Mouse (Mus musculus) cerebellum, adult 2 months (tissue): ENCODE measurements around the gene Atf6b. TPM values are rescaled to one million over a fixed set of nuclear protein-coding genes. Genes with fewer than 3 reads are reported as not detected.

Experiments
- DNase-seq, 2 experiments: peaks; one replicate each; pipeline ENCODE4 v3.0.0; 2021
- H3K27ac ChIP-seq: fragments of 200-500 bp; 2 replicates; pipeline ENCODE4 v1.5.1; 2012; ENCODE audit warnings: low read length, control low read depth, inconsistent platforms; ENCODE audit not compliant: insufficient read depth
- H3K27me3 ChIP-seq: fragments of 200-500 bp; 2 replicates; pipeline ENCODE4 v1.6.1; 2012; ENCODE audit warnings: inconsistent platforms, mild to moderate bottlenecking, low read length, moderate library complexity; ENCODE audit not compliant: control insufficient read depth, insufficient read depth
- H3K4me1 ChIP-seq: fragments of 200-500 bp; 2 replicates; pipeline ENCODE4 v1.6.1; 2011; ENCODE audit warnings: low read length; ENCODE audit not compliant: control insufficient read depth, insufficient read depth
- H3K4me3 ChIP-seq: fragments of 200-500 bp; replicated peaks from 2 replicates; pipeline ENCODE3; 2011; ENCODE audit warnings: mild to moderate bottlenecking, low read depth, low read length, control low read depth; ENCODE audit not compliant: insufficient read depth
- CTCF ChIP-seq: fragments of 200-500 bp; IDR thresholded peaks from 2 replicates; pipeline ENCODE4 v1.5.1; 2011; ENCODE audit warnings: low read depth, mild to moderate bottlenecking, control low read depth, low read length, moderate library complexity, borderline replicate concordance; ENCODE audit not compliant: insufficient read depth
- POLR2A ChIP-seq: fragments of 200-500 bp; IDR thresholded peaks from 2 replicates; pipeline ENCODE4 v1.6.1; 2011; ENCODE audit warnings: low read length, control low read depth, borderline replicate concordance; ENCODE audit not compliant: insufficient read depth
- WGBS: fragments of 180-500 bp; shearing (Covaris S2); methylation state at CpG from one replicate; pipeline ENCODE4 v1.1.7; 2018; 5-methylcytosine and 5-hydroxymethylcytosine counted together
- polyA plus RNA-seq: library from polyadenylated mRNA; depleted of rRNA; stranded (reverse); fragments of >200 nt; gene quantifications from 2 replicates; pipeline ENCODE4 v1.2.3, GENCODE M21; 2012

Atf6b gene
- polyA plus RNA-seq, 1 experiment: 61.4 TPM

DNA sequence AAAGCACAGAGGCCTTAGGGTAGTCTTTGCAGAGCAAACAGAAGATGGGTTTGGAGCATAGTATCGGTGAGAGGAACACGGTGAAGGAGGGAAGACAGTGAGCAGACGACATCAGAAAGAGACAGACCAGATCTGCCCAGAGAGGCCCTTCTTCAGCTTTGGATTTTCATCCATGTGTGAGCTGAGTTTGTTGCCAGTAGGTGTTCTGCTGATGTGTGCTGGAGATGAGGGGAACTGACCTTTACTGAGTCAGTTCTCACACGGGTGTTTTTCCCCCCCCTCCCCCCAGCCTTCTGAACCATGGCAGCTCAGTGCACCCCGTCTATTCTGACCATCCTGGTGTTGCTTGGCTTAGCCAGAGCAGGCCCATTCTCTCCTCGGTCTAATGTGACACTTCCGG is 23.3 kb downstream of the Atf6b start, which contains the start of gene Tnxb:
TSS of gene Tnxb (plus strand) at position 301 of the 400 bp plus-strand sequence.
- H3K4me3 ChIP-seq: no peak within 1 kb of the TSS
- TF ChIP-seq POLR2A (no peak), CTCF (no peak)
- no peak within 1 kb of the TSS for H3K27ac ChIP-seq
- DNase-seq: no peak
- WGBS: 68% methylated on average over 7 of the region's 7 CpGs
- H3K4me1 ChIP-seq: no peaks in the 10 kb centered on the region; the same call in 1 of the 2 replicates
- H3K27me3 ChIP-seq: peaks cover 2% of the 10 kb centered on the region; the same call in 1 of the 2 replicates

DNA sequence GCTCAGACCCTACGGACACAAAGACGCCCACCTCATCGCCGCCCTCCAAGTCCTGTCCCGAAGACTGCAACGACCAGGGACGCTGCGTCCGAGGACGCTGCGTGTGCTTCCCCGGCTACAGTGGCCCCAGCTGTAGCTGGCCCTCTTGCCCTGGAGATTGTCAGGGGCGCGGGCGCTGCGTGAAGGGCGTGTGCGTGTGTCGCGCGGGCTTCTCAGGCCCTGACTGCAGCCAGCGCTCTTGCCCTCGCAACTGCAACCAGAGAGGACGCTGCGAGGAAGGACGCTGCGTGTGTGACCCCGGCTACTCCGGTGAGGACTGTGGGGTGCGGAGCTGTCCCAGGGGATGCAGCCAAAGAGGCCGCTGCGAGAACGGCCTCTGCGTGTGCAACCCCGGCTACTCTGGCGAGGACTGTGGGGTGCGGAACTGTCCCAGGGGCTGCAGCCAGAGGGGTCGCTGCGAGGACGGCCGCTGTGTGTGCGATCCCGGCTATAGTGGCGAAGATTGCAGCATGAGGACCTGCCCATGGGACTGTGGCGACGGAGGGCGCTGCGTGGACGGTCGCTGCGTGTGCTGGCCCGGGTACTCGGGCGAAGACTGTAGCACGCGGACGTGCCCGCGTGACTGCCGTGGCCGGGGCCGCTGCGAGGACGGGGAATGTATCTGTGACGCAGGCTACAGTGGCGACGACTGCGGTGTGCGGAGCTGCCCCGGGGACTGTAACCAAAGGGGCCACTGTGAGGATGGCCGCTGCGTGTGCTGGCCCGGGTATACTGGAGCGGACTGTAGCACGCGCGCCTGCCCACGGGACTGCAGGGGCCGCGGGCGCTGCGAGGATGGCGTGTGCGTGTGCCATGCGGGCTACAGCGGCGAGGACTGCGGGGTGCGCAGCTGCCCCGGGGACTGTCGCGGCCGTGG is 24.5 kb downstream of the Atf6b start:
- Histone ChIP-seq H3K4me1 (no peaks in the 10 kb centered on the region; the same call in 1 of the 2 replicates), H3K27me3 (peaks cover 2% of the 10 kb centered on the region; the same call in 1 of the 2 replicates), H3K4me3 (no peak overlapping the region), H3K27ac (no peak overlapping the region)
- TF ChIP-seq CTCF (no peak), POLR2A (no peak)
- no peak for DNase-seq
- 9% methylated on average over 93 of the region's 93 CpGs for WGBS

DNA sequence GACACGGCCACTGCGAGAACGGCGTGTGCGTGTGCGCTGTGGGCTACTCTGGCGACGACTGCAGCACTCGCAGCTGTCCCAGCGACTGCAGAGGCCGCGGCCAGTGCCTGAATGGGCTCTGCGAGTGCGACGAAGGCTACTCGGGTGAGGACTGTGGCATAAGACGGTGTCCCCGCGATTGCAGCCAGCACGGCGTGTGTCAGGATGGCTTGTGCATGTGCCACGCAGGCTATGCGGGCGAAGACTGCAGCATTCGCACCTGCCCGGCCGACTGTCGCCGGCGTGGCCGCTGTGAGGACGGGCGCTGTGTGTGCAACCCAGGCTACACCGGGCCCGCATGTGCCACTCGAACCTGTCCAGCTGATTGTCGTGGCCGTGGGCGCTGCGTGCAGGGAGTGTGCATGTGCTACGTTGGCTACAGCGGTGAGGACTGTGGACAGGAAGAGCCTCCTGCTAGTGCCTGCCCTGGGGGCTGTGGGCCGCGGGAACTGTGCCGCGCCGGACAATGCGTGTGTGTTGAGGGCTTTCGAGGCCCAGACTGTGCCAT is 25.4 kb downstream of the Atf6b start:
- no peak for DNase-seq
- Histone ChIP-seq H3K27me3 (peaks cover 2% of the 10 kb centered on the region; the same call in 1 of the 2 replicates), H3K4me1 (no peaks in the 10 kb centered on the region; the same call in 1 of the 2 replicates), H3K4me3 (no peak overlapping the region), H3K27ac (no peak overlapping the region)
- TF ChIP-seq CTCF (no peak), POLR2A (no peak)
- WGBS: 28% methylated on average over 49 of the region's 49 CpGs

DNA sequence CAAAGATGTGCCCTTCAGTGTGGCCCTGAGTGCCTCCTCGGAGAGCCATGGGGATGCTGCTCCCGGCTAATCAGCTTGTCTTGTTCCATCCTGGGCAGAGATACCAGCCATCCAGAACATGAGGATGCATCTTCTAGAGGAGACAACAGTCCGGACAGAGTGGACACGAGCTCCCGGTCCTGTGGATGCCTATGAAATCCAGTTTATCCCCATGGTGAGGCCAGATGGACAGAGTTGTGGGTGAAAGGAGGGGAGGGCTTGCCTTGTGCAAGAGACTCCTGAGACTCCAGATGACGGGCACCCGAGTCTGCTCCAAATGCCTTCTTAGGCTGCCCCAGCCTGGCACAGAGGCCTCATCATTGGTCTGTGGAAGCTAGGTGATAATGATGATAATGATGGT is 26.2 kb downstream of the Atf6b start:
- no peak for TF ChIP-seq POLR2A
- no peak for TF ChIP-seq CTCF
- peaks cover 2% of the 10 kb centered on the region; the same call in 1 of the 2 replicates for H3K27me3 ChIP-seq
- 53% methylated on average over 7 of the region's 7 CpGs for WGBS

DNA sequence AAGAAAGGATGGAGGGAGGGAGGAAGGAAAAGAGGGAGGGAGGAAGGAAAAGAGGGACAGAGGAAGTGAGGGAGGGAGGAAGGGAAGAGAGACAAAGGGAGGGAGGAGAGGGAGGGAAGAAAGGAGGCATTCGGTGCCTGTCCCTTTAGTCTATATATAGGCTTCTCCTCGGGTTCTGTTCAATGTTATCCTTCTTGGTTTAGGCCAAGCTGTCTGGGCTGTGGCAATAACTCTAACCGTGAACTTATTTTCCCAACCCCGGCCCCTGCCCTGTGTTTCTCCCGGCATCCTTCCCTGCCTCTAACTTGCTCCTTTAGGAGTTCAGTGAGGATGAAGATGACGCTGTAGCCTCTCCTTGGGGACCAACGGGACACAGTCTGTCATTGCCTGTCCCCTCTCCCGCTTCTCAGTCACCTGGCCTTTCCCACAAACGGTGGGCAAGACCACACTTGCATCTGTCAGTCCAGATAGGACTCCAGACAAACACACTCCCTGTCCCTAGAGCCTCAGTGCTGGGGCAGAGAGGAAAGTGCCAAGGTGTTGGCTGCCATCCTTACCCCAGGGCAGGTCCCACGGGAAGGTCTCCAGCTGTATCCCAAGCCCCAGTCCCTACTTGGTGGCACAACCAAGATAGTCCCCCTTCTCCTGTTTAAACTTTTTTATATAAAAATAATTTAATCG is 27.7 kb downstream of the Atf6b start:
- TF ChIP-seq POLR2A (no peak), CTCF (no peak)
- H3K27me3 ChIP-seq: peaks cover 2% of the 10 kb centered on the region; the same call in 1 of the 2 replicates
- no peak overlapping the region for H3K4me3 ChIP-seq
- no peak for DNase-seq
- no peak overlapping the region for H3K27ac ChIP-seq
- no peaks in the 10 kb centered on the region; the same call in 1 of the 2 replicates for H3K4me1 ChIP-seq
- 45% methylated on average over 11 of the region's 11 CpGs for WGBS

More for the DNA sequence above, 26.2 kb downstream of the Atf6b start:
- H3K27ac ChIP-seq: no peak overlapping the region
- DNase-seq: no peak
- no peaks in the 10 kb centered on the region; the same call in 1 of the 2 replicates for H3K4me1 ChIP-seq
- H3K4me3 ChIP-seq: no peak overlapping the region

DNA sequence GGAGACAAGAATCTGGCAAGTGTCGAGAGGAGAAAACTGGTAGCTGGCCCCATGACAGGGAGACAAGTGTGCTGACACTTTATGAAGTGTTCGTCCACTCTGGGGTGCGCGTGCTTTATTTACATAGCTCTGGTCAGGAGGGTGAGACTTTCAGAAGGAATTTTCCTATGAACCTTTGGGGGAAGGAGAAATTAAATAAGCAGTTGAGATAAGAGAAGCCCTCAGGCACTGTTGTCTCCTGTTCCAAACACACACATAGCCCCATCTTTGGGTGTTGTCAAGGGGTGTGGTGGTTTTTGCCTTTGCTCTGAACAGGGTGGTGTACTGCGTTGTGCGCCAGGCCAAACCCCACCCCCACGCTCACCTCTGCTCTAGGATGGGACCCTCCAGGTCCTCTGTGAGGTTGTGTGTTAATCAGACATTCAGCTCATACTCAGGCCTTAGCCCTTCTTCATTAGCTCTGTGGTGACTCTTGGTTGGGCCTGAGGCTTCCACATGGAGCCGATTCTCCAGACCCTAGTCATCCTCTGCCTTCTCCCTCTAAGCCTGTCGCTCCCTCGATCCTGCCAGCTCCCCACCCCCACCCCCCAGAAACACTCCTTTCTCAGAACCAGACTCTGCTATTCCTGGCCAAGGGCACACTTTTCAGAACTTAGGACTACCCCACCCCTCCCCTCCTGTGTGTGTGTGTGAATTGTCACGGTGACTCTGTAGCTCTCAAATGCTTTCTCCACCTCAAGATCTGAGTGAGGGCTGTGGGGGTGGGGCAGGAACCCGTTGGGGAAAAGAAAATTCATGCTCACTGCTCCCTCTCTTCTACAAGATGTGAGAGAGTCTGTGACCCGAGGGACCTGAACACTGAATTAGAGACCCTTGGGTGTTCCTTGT is 28.5 kb downstream of the Atf6b start:
- Histone ChIP-seq H3K4me3 (no peak overlapping the region), H3K27me3 (peaks cover 2% of the 10 kb centered on the region; the same call in 1 of the 2 replicates), H3K4me1 (no peaks in the 10 kb centered on the region; the same call in 1 of the 2 replicates), H3K27ac (no peak overlapping the region)
- TF ChIP-seq CTCF: no peak
- no peak for TF ChIP-seq POLR2A
- no peak for DNase-seq
- WGBS: 57% methylated on average over 13 of the region's 13 CpGs

DNA sequence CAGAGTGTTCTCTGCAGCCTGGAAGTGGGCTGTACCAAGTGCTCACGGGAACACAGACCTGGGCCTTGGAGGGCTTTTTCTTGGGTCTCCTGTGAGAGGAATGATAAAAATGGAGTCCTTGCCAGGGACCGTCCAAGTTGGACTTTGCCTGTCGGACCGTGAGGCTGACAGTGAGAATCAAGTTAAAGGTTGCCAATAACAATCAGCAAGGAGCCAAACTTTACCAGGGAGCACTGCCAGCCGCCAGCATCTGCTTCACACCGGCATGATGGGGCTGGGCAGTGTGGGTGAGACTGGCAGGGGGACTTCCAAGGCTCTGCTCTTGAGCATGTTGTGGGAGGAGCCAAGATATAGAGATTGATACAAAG is 29.1 kb downstream of the Atf6b start:
- Histone ChIP-seq H3K4me1 (no peaks in the 10 kb centered on the region; the same call in 1 of the 2 replicates), H3K4me3 (no peak overlapping the region), H3K27ac (no peak overlapping the region), H3K27me3 (peaks cover 2% of the 10 kb centered on the region; the same call in 1 of the 2 replicates)
- DNase-seq: no peak
- TF ChIP-seq CTCF (no peak), POLR2A (no peak)
- 17% methylated on average over 6 of the region's 6 CpGs for WGBS
